ENCODE assay signal across 9 mouse cellular contexts in the genomic region with DNA sequence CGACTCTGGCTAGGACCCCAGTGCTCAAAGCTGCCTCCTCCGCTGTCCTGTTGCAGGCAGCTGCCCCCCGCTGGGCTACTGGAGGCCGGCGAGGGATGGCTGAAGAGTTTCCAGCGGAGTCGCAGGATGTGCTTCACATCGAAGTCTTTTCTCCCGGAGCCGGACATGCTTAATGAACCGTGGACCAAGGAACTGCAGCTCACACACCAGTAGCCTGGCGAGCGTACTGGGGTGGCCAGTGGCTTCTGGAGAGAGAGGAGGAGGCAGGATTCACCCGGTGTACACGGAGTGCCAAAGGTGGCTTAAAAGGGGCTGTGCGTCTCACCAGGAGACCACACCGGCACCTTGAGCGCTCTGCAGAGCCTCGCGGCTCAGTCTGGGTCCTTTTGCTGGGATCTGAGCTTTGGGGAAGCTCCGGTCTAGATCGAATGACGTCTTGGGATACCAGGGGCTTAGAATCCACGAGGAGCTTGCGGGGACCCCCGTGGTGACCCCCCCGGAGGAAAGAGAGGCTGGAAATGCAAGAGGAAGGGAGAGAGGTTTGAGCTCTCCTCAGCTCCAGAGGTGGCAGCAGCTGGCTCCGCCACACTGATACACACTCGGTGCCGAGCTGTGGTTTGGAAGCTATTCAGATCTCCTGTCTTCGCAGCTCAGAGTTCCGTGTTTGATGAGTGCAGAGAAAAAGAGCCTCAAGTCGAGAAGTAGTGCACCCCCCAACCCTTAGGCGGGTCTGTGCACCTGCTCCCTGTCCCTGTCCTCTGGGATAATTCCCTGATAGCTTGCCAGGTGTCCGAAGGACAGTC. TPM values are rescaled to one million over a fixed set of nuclear protein-coding genes. Genes with fewer than 3 reads are reported as not detected.
DNase-seq lines count a peak whose midpoint lies in the region; ATAC-seq and TF ChIP-seq lines count a peak whose summit lies in the region.
"Had no signal": no experiment of that assay in that cellular context is flagged by ENCODE, and none has a peak within 500 bp of the region (broad histone marks: within the 10 kb centered on the region; RNA-seq: fewer than 3 reads in every experiment).

No protein-coding gene starts in this region.

- no peaks in the 10 kb centered on the region for H3K9me3 ChIP-seq in hindbrain, embryonic 16.5 days (ENCODE audit: control insufficient read depth, low read length)
- H3K9me3 ChIP-seq in midbrain, embryonic 15.5 days: no peaks in the 10 kb centered on the region

- TF ChIP-seq CTCF in cerebellum, adult 2 months (IDR thresholded peaks at IDR 0.05; ENCODE audit: borderline replicate concordance, insufficient read depth, low read depth, low read length): no peak
- TF ChIP-seq CTCF in testis, adult 2 months (IDR thresholded peaks at IDR 0.05; ENCODE audit: control insufficient read depth, insufficient read depth, insufficient replicate concordance, low read depth, low read length): no peak

- peak; percentile 93 for ATAC-seq in hindbrain, embryonic 16.5 days
- ATAC-seq in midbrain, embryonic 15.5 days (replicated peaks): peak; percentile 95

- no peaks in the 10 kb centered on the region; the same call in 1 of the 2 replicates for H3K4me1 ChIP-seq in cerebellum, adult 2 months (ENCODE audit: control insufficient read depth, insufficient read depth, low read length)
- peaks cover 9% of the 10 kb centered on the region for H3K4me1 ChIP-seq in testis, adult 2 months (ENCODE audit: control insufficient read depth, insufficient read depth, low read length)
- peaks cover 7% of the 10 kb centered on the region; the same call in 1 of the 2 replicates for H3K4me1 ChIP-seq in hindbrain, embryonic 16.5 days (ENCODE audit: control insufficient read depth, insufficient read depth, low read depth, low read length)
- peaks cover 12% of the 10 kb centered on the region for H3K4me1 ChIP-seq in midbrain, embryonic 15.5 days

- peak; percentile 20 to 36 for DNase-seq in cerebellum, adult 2 months
- DNase-seq in cerebellum, adult 9-11 months: no peak
- no peak for DNase-seq in testis, postnatal 14 days (ENCODE audit: low spot score)
- no peak for DNase-seq in thymus, postnatal 14 days
- DNase-seq in MN1 (ENCODE audit: low spot score): no peak

- WGBS in cerebellum, adult 2 months: under 1% methylated on average over 35 of the region's 35 CpGs
- WGBS in hindbrain, embryonic 16.5 days: under 1% methylated on average over 35 of the region's 35 CpGs
- under 1% methylated on average over 35 of the region's 35 CpGs for WGBS in midbrain, embryonic 15.5 days

- no peak overlapping the region for H3K27ac ChIP-seq in cerebellum, adult 2 months (ENCODE audit: insufficient read depth, low read length)
- no peak overlapping the region for H3K27ac ChIP-seq in testis, adult 2 months (ENCODE audit: control insufficient read depth, insufficient read depth, low read depth, low read length)
- peak overlapping the region; percentile 77 for H3K27ac ChIP-seq in hindbrain, embryonic 16.5 days (ENCODE audit: low read depth, low read length)
- peak overlapping the region; percentile 86 for H3K27ac ChIP-seq in midbrain, embryonic 15.5 days

- peak overlapping the region; percentile 72 for H3K9ac ChIP-seq in hindbrain, embryonic 16.5 days (ENCODE audit: low read depth, low read length)
- peak overlapping the region; percentile 73 for H3K9ac ChIP-seq in midbrain, embryonic 15.5 days

- peak overlapping the region; percentile 79 for H3K4me2 ChIP-seq in hindbrain, embryonic 16.5 days (ENCODE audit: low read length)
- peak overlapping the region; percentile 87 for H3K4me2 ChIP-seq in midbrain, embryonic 15.5 days

- peak overlapping the region; percentile 45 for H3K4me3 ChIP-seq in cerebellum, adult 2 months (replicated peaks; ENCODE audit: insufficient read depth, low read depth, low read length)
- peak overlapping the region; percentile 56 for H3K4me3 ChIP-seq in testis, adult 2 months (ENCODE audit: control insufficient read depth, low read depth, low read length)
- H3K4me3 ChIP-seq in hindbrain, embryonic 16.5 days (ENCODE audit: low read length): peak overlapping the region; percentile 58
- peak overlapping the region; percentile 67 for H3K4me3 ChIP-seq in midbrain, embryonic 15.5 days

- no peaks in the 10 kb centered on the region for H3K36me3 ChIP-seq in testis, adult 2 months (ENCODE audit: control insufficient read depth, insufficient read depth, low read length)
- no peaks in the 10 kb centered on the region for H3K36me3 ChIP-seq in hindbrain, embryonic 16.5 days (ENCODE audit: control insufficient read depth, insufficient read depth, low read length)
- H3K36me3 ChIP-seq in midbrain, embryonic 15.5 days (replicated peaks): no peaks in the 10 kb centered on the region

- no peaks in the 10 kb centered on the region for H3K27me3 ChIP-seq in cerebellum, adult 2 months (ENCODE audit: control insufficient read depth, insufficient read depth, low read length)
- no peaks in the 10 kb centered on the region for H3K27me3 ChIP-seq in testis, adult 2 months (ENCODE audit: control insufficient read depth, insufficient read depth, low read length)
- no peaks in the 10 kb centered on the region for H3K27me3 ChIP-seq in hindbrain, embryonic 16.5 days (replicated peaks; ENCODE audit: control insufficient read depth, insufficient read depth, low read length)
- H3K27me3 ChIP-seq in midbrain, embryonic 15.5 days (replicated peaks): no peaks in the 10 kb centered on the region

- no peak for TF ChIP-seq POLR2A in cerebellum, adult 2 months (IDR thresholded peaks at IDR 0.05; ENCODE audit: borderline replicate concordance, insufficient read depth, low read length)
- no peak for TF ChIP-seq POLR2A in testis, adult 2 months (IDR thresholded peaks at IDR 0.05; ENCODE audit: control insufficient read depth, low read depth, low read length)

RNA-seq across cellular contexts. Expression of gene Klhl1, which starts 0.6 kb away (rescaled TPM):
- polyA plus RNA-seq in cerebellum, adult 2 months (2012; rRNA removed): 3.3 and 3.8 TPM in 2 replicates
- polyA plus RNA-seq in testis, adult 2 months (2012; rRNA removed): 0.02 TPM in 1 of 2 replicates, not detected in the other
- 10.3 and 10.5 TPM in 2 replicates for polyA plus RNA-seq in hindbrain, embryonic 16.5 days (2015; fragmentation: Nextera tagmentation; extraction: Ambion mirVana)
- polyA plus RNA-seq in midbrain, embryonic 15.5 days (2015; fragmentation: Nextera tagmentation; extraction: Ambion mirVana): 13.9 and 15.7 TPM in 2 replicates
- polyA plus RNA-seq: spleen, adult 2 months had no signal

Comparison
In these comparisons a context has a peak if more than half of its experiments do, and no peak if none do; other contexts are left out.
1. DNase-seq: peak in cerebellum, adult 2 months (2 of 2); none in cerebellum, adult 9-11 months (single experiment), testis, postnatal 14 days (single experiment), thymus, postnatal 14 days (single experiment) and MN1 (single experiment).
2. H3K27ac ChIP-seq: peak in hindbrain, embryonic 16.5 days (single experiment) and midbrain, embryonic 15.5 days (single experiment); none in cerebellum, adult 2 months (single experiment) and testis, adult 2 months (single experiment).
3. Peak in every context shown above with its lines, with median percentiles within 50 percentile points of each other: H3K4me3 ChIP-seq.